Mouse (Mus musculus) kidney, postnatal 10 days (tissue): ENCODE measurements at regions not wholly inside any gene's neighbourhood (a gene's known extent, or its start where the extent isn't known, plus 50 kb on each side); places are given as distances from the start of the nearest gene placed in this dataset.

Experiments used
- DNase-seq: peaks from one replicate; pipeline ENCODE4 v3.0.0; 2021; ENCODE audit warnings: mixed read lengths

GRCm38 (mm10) chr13:37531512-37532183 is 186.6 kb downstream of the Ly86 start:
- peak; percentile 47 for DNase-seq

- no peak for DNase-seq
Observed at GRCm38 (mm10) chr13:37532596-37533170, 187.7 kb downstream of the Ly86 start.

- DNase-seq: peak; percentile 54
Observed at GRCm38 (mm10) chr13:37533851-37534250, 188.8 kb downstream of the Ly86 start.

- DNase-seq: no peak
Observed at GRCm38 (mm10) chr13:37537330-37537729, 192.3 kb downstream of the Ly86 start.

- no peak for DNase-seq
Observed at GRCm38 (mm10) chr13:37537793-37538192, 192.8 kb downstream of the Ly86 start.

GRCm38 (mm10) chr13:37540980-37541531 is 196.0 kb downstream of the Ly86 start:
- DNase-seq: no peak

GRCm38 (mm10) chr13:37541674-37542073 is 196.7 kb downstream of the Ly86 start:
- DNase-seq: peak; percentile 72

- DNase-seq: no peak
Observed at GRCm38 (mm10) chr13:37542744-37543196, 197.8 kb downstream of the Ly86 start.

GRCm38 (mm10) chr13:37543788-37544187 is 198.8 kb downstream of the Ly86 start:
- no peak for DNase-seq

- DNase-seq: no peak
Observed at GRCm38 (mm10) chr13:37544696-37545095, 199.7 kb downstream of the Ly86 start.

GRCm38 (mm10) chr13:37546556-37546955 is 201.5 kb downstream of the Ly86 start:
- DNase-seq: no peak

GRCm38 (mm10) chr13:37550584-37550983 is 205.6 kb downstream of the Ly86 start:
- no peak for DNase-seq

- DNase-seq: no peak
Observed at GRCm38 (mm10) chr13:37553392-37553791, 208.4 kb downstream of the Ly86 start.

- DNase-seq: peak; percentile 24
Observed at GRCm38 (mm10) chr13:37557183-37557582, 212.2 kb downstream of the Ly86 start.

GRCm38 (mm10) chr13:37557766-37558165 is 212.8 kb downstream of the Ly86 start:
- DNase-seq: no peak

- DNase-seq: no peak
Observed at GRCm38 (mm10) chr13:37559056-37559455, 214.0 kb downstream of the Ly86 start.

- DNase-seq: no peak
Observed at GRCm38 (mm10) chr13:37559706-37560313, 214.8 kb downstream of the Ly86 start.

- DNase-seq: no peak
Observed at GRCm38 (mm10) chr13:37560387-37560786, 215.4 kb downstream of the Ly86 start.

GRCm38 (mm10) chr13:37560800-37561199 is 215.8 kb downstream of the Ly86 start:
- peak; percentile 29 for DNase-seq

- DNase-seq: no peak
Observed at GRCm38 (mm10) chr13:37561437-37561836, 216.4 kb downstream of the Ly86 start.

GRCm38 (mm10) chr13:37562141-37562540 is 216.1 kb upstream of the Rreb1 start:
- DNase-seq: no peak

GRCm38 (mm10) chr13:37562652-37563051 is 215.5 kb upstream of the Rreb1 start:
- peak; percentile 77 for DNase-seq

- no peak for DNase-seq
Observed at GRCm38 (mm10) chr13:37569051-37569450, 209.1 kb upstream of the Rreb1 start.

- no peak for DNase-seq
Observed at GRCm38 (mm10) chr13:37569486-37569885, 208.7 kb upstream of the Rreb1 start.
